Mouse (Mus musculus) ES-E14 (cell line): ENCODE data around the gene Zfand6. TPM values are rescaled to one million over a fixed set of nuclear protein-coding genes. Genes with fewer than 3 reads are reported as not detected.

ENCODE experiments used
- DNase-seq: peaks from one replicate; pipeline ENCODE4 v3.0.0-alpha.2; 2013; ENCODE audit warnings: low read depth, low spot score
- H3K27ac ChIP-seq: 2 replicates; pipeline ENCODE4 v1.5.1; 2012; ENCODE audit warnings: low read depth, mild to moderate bottlenecking, low read length, moderate library complexity, mixed read lengths; ENCODE audit not compliant: poor library complexity, insufficient read depth, severe bottlenecking
- H3K36me3 ChIP-seq: 2 replicates; pipeline ENCODE4 v1.6.1; 2012; ENCODE audit warnings: mild to moderate bottlenecking, low read length, moderate library complexity, mixed read lengths; ENCODE audit not compliant: control insufficient read depth, poor library complexity, insufficient read depth, severe bottlenecking
- H3K4me1 ChIP-seq, 2 experiments: fragments of 150-350 bp in 1 of 2; sonication (generic) in 1 of 2; 2 replicates each; pipeline ENCODE4 v1.6.1; 2012; ENCODE audit warnings: low read length in 2 of 2, mild to moderate bottlenecking in 1 of 2, mixed read lengths in 1 of 2; ENCODE audit not compliant: control insufficient read depth in 2 of 2, insufficient read depth in 2 of 2, poor library complexity in 1 of 2
- H3K4me3 ChIP-seq, 2 experiments: fragments of 150-350 bp in 1 of 2; sonication (generic) in 1 of 2; 2 replicates each; pipeline ENCODE4 v1.5.1; 2012; ENCODE audit warnings: low read length in 2 of 2, low read depth in 1 of 2, mild to moderate bottlenecking in 1 of 2, mixed read lengths in 1 of 2; ENCODE audit not compliant: insufficient read depth in 1 of 2, poor library complexity in 1 of 2, severe bottlenecking in 1 of 2
- H3K9ac ChIP-seq: 2 replicates; pipeline ENCODE4 v1.6.1; 2012; ENCODE audit warnings: low read depth, mild to moderate bottlenecking, low read length, mixed read lengths; ENCODE audit not compliant: poor library complexity, insufficient read depth, severe bottlenecking
- H3K9me3 ChIP-seq: fragments of 150-350 bp; sonication (generic); 2 replicates; pipeline ENCODE4 v1.6.1; 2012; ENCODE audit warnings: low read depth, mild to moderate bottlenecking, low read length; ENCODE audit not compliant: control insufficient read depth, insufficient read depth
- CHD2 ChIP-seq: IDR thresholded peaks from 2 replicates; pipeline ENCODE4 v1.6.1; 2014; ENCODE audit warnings: mild to moderate bottlenecking, low read depth, low read length, inconsistent platforms
- HCFC1 ChIP-seq: IDR thresholded peaks from 2 replicates; pipeline ENCODE4 v1.6.1; 2012; ENCODE audit warnings: low read length, inconsistent platforms, borderline replicate concordance; ENCODE audit not compliant: insufficient read depth
- MAFK ChIP-seq: IDR thresholded peaks from 2 replicates; pipeline ENCODE4 v1.6.1; 2014; ENCODE audit warnings: mild to moderate bottlenecking, low read depth, low read length, inconsistent platforms; ENCODE audit not compliant: insufficient read depth
- ZC3H11A ChIP-seq: IDR thresholded peaks from 2 replicates; pipeline ENCODE4 v1.6.1; 2012; ENCODE audit warnings: low read depth, mild to moderate bottlenecking, inconsistent platforms, low read length, borderline replicate concordance
- ZNF384 ChIP-seq: IDR thresholded peaks from 2 replicates; pipeline ENCODE4 v1.6.1; 2012; ENCODE audit warnings: low read depth, low read length, inconsistent platforms
- in situ Hi-C, 2 experiments: fragments of 600-800 bp; cut with MboI; formaldehyde crosslinking; loops; one replicate each; pipeline ENCODE4 v1.15.1; 2025; ENCODE audit warnings: low sequenced_read_pairs in 2 of 2, inconsistent platforms in 1 of 2; ENCODE audit not compliant: unreplicated experiment in 2 of 2
- total RNA-seq: library from RNA; depleted of rRNA; stranded (reverse); fragments of 300-350 nt; gene quantifications from 2 replicates; pipeline ENCODE4 v1.2.3, GENCODE M21; 2012

Gene Zfand6
- total RNA-seq, 1 experiment, result 47.9 TPM

- Histone ChIP-seq H3K9me3 (no peaks in the 10 kb centered on the region), H3K4me3 (peak overlapping the region; percentile 73 to 99), H3K9ac (peak overlapping the region; percentile 80), H3K4me1 (peaks cover 0 to 5% of the 10 kb centered on the region in 2 experiments; a peak in 1 of 4 replicates), H3K27ac (peak overlapping the region; percentile 76; the same call in 1 of the 2 replicates), H3K36me3 (peaks cover 1% of the 10 kb centered on the region; the same call in 1 of the 2 replicates)
- in situ Hi-C loops, result no loop called here
- TF ChIP-seq CHD2, result no peak
- no peak for TF ChIP-seq HCFC1
- no peak for TF ChIP-seq MAFK
- TF ChIP-seq ZC3H11A, result no peak
- no peak for TF ChIP-seq ZNF384
- no peak for DNase-seq
Measured at GRCm38 (mm10) chr7:84605033-84605687, 84.6 kb downstream of the Zfand6 start.

- TF ChIP-seq HCFC1 (no peak), ZNF384 (no peak), ZC3H11A (no peak), MAFK (no peak), CHD2 (no peak)
- Histone ChIP-seq H3K27ac (no peak overlapping the region), H3K4me3 (no peak overlapping the region; a peak in 1 of 4 replicates), H3K36me3 (peaks cover 1% of the 10 kb centered on the region; the same call in 1 of the 2 replicates), H3K9me3 (no peaks in the 10 kb centered on the region), H3K4me1 (peaks cover 0 to 5% of the 10 kb centered on the region in 2 experiments; a peak in 1 of 4 replicates), H3K9ac (no peak overlapping the region)
- no peak for DNase-seq
- in situ Hi-C loops, result no loop called here
Measured at GRCm38 (mm10) chr7:84604501-84604900, 85.3 kb downstream of the Zfand6 start.

GRCm38 (mm10) chr7:84601331-84601730 is 88.4 kb downstream of the Zfand6 start:
- in situ Hi-C loops, result no loop called here
- no peak overlapping the region for H3K27ac ChIP-seq
- TF ChIP-seq ZC3H11A (no peak), HCFC1 (no peak), ZNF384 (no peak), MAFK (no peak), CHD2 (no peak)
- no peak overlapping the region for H3K9ac ChIP-seq
- peaks cover 0 to 2% of the 10 kb centered on the region in 2 experiments; a peak in 1 of 4 replicates for H3K4me1 ChIP-seq
- no peak overlapping the region for H3K4me3 ChIP-seq
- DNase-seq, result no peak
- H3K36me3 ChIP-seq, result peaks cover 1% of the 10 kb centered on the region; the same call in 1 of the 2 replicates
- H3K9me3 ChIP-seq, result no peaks in the 10 kb centered on the region

- no peak overlapping the region for H3K9ac ChIP-seq
- H3K4me3 ChIP-seq, result no peak overlapping the region
- no peak for TF ChIP-seq ZNF384
- TF ChIP-seq HCFC1, result no peak
- no peak for TF ChIP-seq MAFK
- TF ChIP-seq CHD2, result no peak
- no peak for TF ChIP-seq ZC3H11A
- no peak for DNase-seq
- peaks cover 1% of the 10 kb centered on the region; the same call in 1 of the 2 replicates for H3K36me3 ChIP-seq
- no peak overlapping the region for H3K27ac ChIP-seq
- H3K9me3 ChIP-seq, result no peaks in the 10 kb centered on the region
- in situ Hi-C loops, result no loop called here
- H3K4me1 ChIP-seq, result peaks cover 0 to 2% of the 10 kb centered on the region in 2 experiments; a peak in 1 of 4 replicates
Measured at GRCm38 (mm10) chr7:84600631-84601030, 89.1 kb downstream of the Zfand6 start.
